Mouse (Mus musculus) embryonic facial prominence, embryonic 14.5 days (tissue): ENCODE data around the gene Mnx1. TPM values are rescaled to one million over a fixed set of nuclear protein-coding genes. Genes with fewer than 3 reads are reported as not detected.
A peak's percentile ranks its signal among the peaks of the same experiment; 100 is the strongest.

Source experiments
- ATAC-seq: fragments of 200-750 bp; cut with Nextera tagmentation; 2 replicates; pipeline ENCODE4 v1.8.0; 2017; ENCODE audit warnings: low read depth, moderate number of reproducible peaks, moderate TSS enrichment
- DNase-seq: peaks from one replicate; pipeline ENCODE4 v3.0.0-alpha.2; 2015; ENCODE audit warnings: low spot score
- H3K27ac ChIP-seq: fragments of 300-500 bp; sonication (generic); replicated peaks from 2 replicates; pipeline ENCODE4 v1.5.1; 2014; ENCODE audit warnings: low read depth, mild to moderate bottlenecking, low read length, moderate library complexity
- H3K27me3 ChIP-seq: fragments of 300-500 bp; sonication (generic); replicated peaks from 2 replicates; pipeline ENCODE4 v1.6.1; 2014; ENCODE audit warnings: low read length; ENCODE audit not compliant: control insufficient read depth, insufficient read depth
- H3K36me3 ChIP-seq: fragments of 300-500 bp; sonication (generic); 2 replicates; pipeline ENCODE4 v1.6.1; 2014; ENCODE audit warnings: low read length, mixed read lengths; ENCODE audit not compliant: control insufficient read depth, insufficient read depth
- H3K4me1 ChIP-seq: fragments of 300-500 bp; sonication (generic); 2 replicates; pipeline ENCODE4 v1.6.1; 2014; ENCODE audit warnings: antibody characterized with exemption, low read length; ENCODE audit not compliant: control insufficient read depth, insufficient read depth
- H3K4me2 ChIP-seq: fragments of 300-500 bp; sonication (generic); 2 replicates; pipeline ENCODE4 v1.6.1; 2014; ENCODE audit warnings: low read depth, mild to moderate bottlenecking, low read length, moderate library complexity, mixed read lengths
- H3K4me3 ChIP-seq: fragments of 300-500 bp; sonication (generic); 2 replicates; pipeline ENCODE4 v1.5.1; 2014; ENCODE audit warnings: low read depth, mild to moderate bottlenecking, low read length
- H3K9ac ChIP-seq: fragments of 300-500 bp; sonication (generic); 2 replicates; pipeline ENCODE4 v1.6.1; 2014; ENCODE audit warnings: low read depth, mild to moderate bottlenecking, low read length, moderate library complexity, mixed read lengths
- H3K9me3 ChIP-seq: fragments of 300-500 bp; sonication (generic); 2 replicates; pipeline ENCODE4 v1.6.1; 2016; ENCODE audit warnings: low read length; ENCODE audit not compliant: control insufficient read depth
- WGBS: fragments of 180-500 bp; shearing (Covaris S2); extraction: QIAGEN DNeasy Blood & Tissue Kit; methylation state at CpG from one replicate; pipeline ENCODE4 v1.1.7; 2014; 5-methylcytosine and 5-hydroxymethylcytosine counted together
- polyA plus RNA-seq: library from polyadenylated mRNA; unstranded; fragments of >200 nt; fragmentation: Nextera tagmentation; extraction: Ambion mirVana; gene quantifications from 2 replicates; pipeline ENCODE4 v1.2.1, GENCODE M21; 2014

Mnx1 gene
- polyA plus RNA-seq, 1 experiment from 2014 or later = 0.10 TPM

- no peak overlapping the region for H3K9ac ChIP-seq
- H3K4me2 ChIP-seq = no peak overlapping the region
- ATAC-seq = no peak
- no peaks in the 10 kb centered on the region for H3K9me3 ChIP-seq
- WGBS = 4% methylated on average over 11 of the region's 11 CpGs
- no peak overlapping the region for H3K4me3 ChIP-seq
- no peaks in the 10 kb centered on the region for H3K4me1 ChIP-seq
- no peaks in the 10 kb centered on the region for H3K36me3 ChIP-seq
- no peak for DNase-seq
- no peak overlapping the region for H3K27ac ChIP-seq
- H3K27me3 ChIP-seq = peaks cover 99% of the 10 kb centered on the region
Observed at GRCm38 (mm10) chr5:29471396-29471795, 6.9 kb downstream of the Mnx1 start.

- Histone ChIP-seq H3K4me3 (no peak overlapping the region), H3K4me1 (no peaks in the 10 kb centered on the region), H3K27ac (no peak overlapping the region), H3K27me3 (peaks cover 98% of the 10 kb centered on the region), H3K4me2 (no peak overlapping the region), H3K9me3 (no peaks in the 10 kb centered on the region), H3K9ac (no peak overlapping the region), H3K36me3 (no peaks in the 10 kb centered on the region)
- no peak for DNase-seq
- WGBS = 4% methylated on average over 20 of the region's 20 CpGs
- ATAC-seq = no peak
Observed at GRCm38 (mm10) chr5:29470851-29471394, 7.3 kb downstream of the Mnx1 start.

GRCm38 (mm10) chr5:29470271-29470670 lies 8.0 kb downstream of the Mnx1 start:
- H3K27me3 ChIP-seq = peaks cover 98% of the 10 kb centered on the region
- no peaks in the 10 kb centered on the region for H3K9me3 ChIP-seq
- no peak overlapping the region for H3K9ac ChIP-seq
- H3K4me1 ChIP-seq = no peaks in the 10 kb centered on the region
- DNase-seq = no peak
- H3K4me2 ChIP-seq = no peak overlapping the region
- H3K4me3 ChIP-seq = no peak overlapping the region
- no peak overlapping the region for H3K27ac ChIP-seq
- WGBS = 8% methylated on average over 5 of the region's 5 CpGs
- no peak for ATAC-seq
- H3K36me3 ChIP-seq = no peaks in the 10 kb centered on the region

GRCm38 (mm10) chr5:29469501-29469900 lies 8.8 kb downstream of the Mnx1 start:
- no peaks in the 10 kb centered on the region for H3K4me1 ChIP-seq
- H3K27me3 ChIP-seq = peaks cover 91% of the 10 kb centered on the region
- H3K36me3 ChIP-seq = no peaks in the 10 kb centered on the region
- H3K9ac ChIP-seq = no peak overlapping the region
- WGBS = 2% methylated on average over 4 of the region's 4 CpGs
- H3K27ac ChIP-seq = no peak overlapping the region
- DNase-seq (no peak), ATAC-seq (no peak)
- H3K9me3 ChIP-seq = no peaks in the 10 kb centered on the region
- H3K4me2 ChIP-seq = no peak overlapping the region
- H3K4me3 ChIP-seq = no peak overlapping the region

GRCm38 (mm10) chr5:29468351-29469065 lies 9.8 kb downstream of the Mnx1 start:
- WGBS = 2% methylated on average over 17 of the region's 17 CpGs
- Histone ChIP-seq H3K9ac (no peak overlapping the region), H3K4me1 (no peaks in the 10 kb centered on the region), H3K4me3 (peak overlapping the region; percentile 39), H3K9me3 (no peaks in the 10 kb centered on the region), H3K36me3 (no peaks in the 10 kb centered on the region), H3K4me2 (peak overlapping the region; percentile 58), H3K27me3 (peaks cover 81% of the 10 kb centered on the region), H3K27ac (no peak overlapping the region)
- no peak for DNase-seq
- no peak for ATAC-seq

GRCm38 (mm10) chr5:29467489-29468350 lies 10.6 kb downstream of the Mnx1 start:
- H3K36me3 ChIP-seq = no peaks in the 10 kb centered on the region
- H3K4me2 ChIP-seq = peak overlapping the region; percentile 58
- WGBS = 4% methylated on average over 62 of the region's 67 CpGs
- ATAC-seq (peak; percentile 61; the same call in 1 of the 2 replicates), DNase-seq (no peak)
- H3K27ac ChIP-seq = no peak overlapping the region
- H3K4me1 ChIP-seq = no peaks in the 10 kb centered on the region
- peak overlapping the region; percentile 40; the same call in 1 of the 2 replicates for H3K9ac ChIP-seq
- peaks cover 73% of the 10 kb centered on the region for H3K27me3 ChIP-seq
- no peaks in the 10 kb centered on the region for H3K9me3 ChIP-seq
- peak overlapping the region; percentile 39 for H3K4me3 ChIP-seq

GRCm38 (mm10) chr5:29462943-29463686 lies 15.2 kb downstream of the Mnx1 start:
- H3K9ac ChIP-seq = no peak overlapping the region
- DNase-seq = no peak
- peaks cover 27% of the 10 kb centered on the region for H3K27me3 ChIP-seq
- H3K9me3 ChIP-seq = no peaks in the 10 kb centered on the region
- no peaks in the 10 kb centered on the region for H3K36me3 ChIP-seq
- ATAC-seq = no peak
- H3K4me2 ChIP-seq = no peak overlapping the region
- 72% methylated on average over 9 of the region's 9 CpGs for WGBS
- no peak overlapping the region for H3K27ac ChIP-seq
- no peaks in the 10 kb centered on the region for H3K4me1 ChIP-seq
- H3K4me3 ChIP-seq = no peak overlapping the region

- 45% methylated on average over 5 of the region's 5 CpGs for WGBS
- peak; percentile 55 for ATAC-seq
Observed at GRCm38 (mm10) chr5:29456895-29457656, 21.2 kb downstream of the Mnx1 start.

More at GRCm38 (mm10) chr5:29456895-29457656, 21.2 kb downstream of the Mnx1 start:
- peak; percentile 50 for DNase-seq
- Histone ChIP-seq H3K4me1 (no peaks in the 10 kb centered on the region), H3K4me2 (no peak overlapping the region), H3K4me3 (no peak overlapping the region), H3K27ac (no peak overlapping the region), H3K9me3 (no peaks in the 10 kb centered on the region), H3K36me3 (peaks cover 31% of the 10 kb centered on the region), H3K27me3 (no peaks in the 10 kb centered on the region), H3K9ac (no peak overlapping the region)
